Mouse (Mus musculus) skeletal muscle tissue, adult 2 months (tissue): ENCODE measurements at regions not wholly inside any gene's neighbourhood (a gene's known extent, or its start where the extent isn't known, plus 50 kb on each side); places are given as distances from the start of the nearest gene placed in this dataset.

Experiments used
- DNase-seq: peaks from one replicate; pipeline ENCODE4 v3.0.0-alpha.2; 2012; ENCODE audit warnings: low read depth, low spot score

GRCm38 (mm10) chr12:106729686-106730085 lies 719.7 kb downstream of the Vrk1 start:
- DNase-seq, result no peak

DNA sequence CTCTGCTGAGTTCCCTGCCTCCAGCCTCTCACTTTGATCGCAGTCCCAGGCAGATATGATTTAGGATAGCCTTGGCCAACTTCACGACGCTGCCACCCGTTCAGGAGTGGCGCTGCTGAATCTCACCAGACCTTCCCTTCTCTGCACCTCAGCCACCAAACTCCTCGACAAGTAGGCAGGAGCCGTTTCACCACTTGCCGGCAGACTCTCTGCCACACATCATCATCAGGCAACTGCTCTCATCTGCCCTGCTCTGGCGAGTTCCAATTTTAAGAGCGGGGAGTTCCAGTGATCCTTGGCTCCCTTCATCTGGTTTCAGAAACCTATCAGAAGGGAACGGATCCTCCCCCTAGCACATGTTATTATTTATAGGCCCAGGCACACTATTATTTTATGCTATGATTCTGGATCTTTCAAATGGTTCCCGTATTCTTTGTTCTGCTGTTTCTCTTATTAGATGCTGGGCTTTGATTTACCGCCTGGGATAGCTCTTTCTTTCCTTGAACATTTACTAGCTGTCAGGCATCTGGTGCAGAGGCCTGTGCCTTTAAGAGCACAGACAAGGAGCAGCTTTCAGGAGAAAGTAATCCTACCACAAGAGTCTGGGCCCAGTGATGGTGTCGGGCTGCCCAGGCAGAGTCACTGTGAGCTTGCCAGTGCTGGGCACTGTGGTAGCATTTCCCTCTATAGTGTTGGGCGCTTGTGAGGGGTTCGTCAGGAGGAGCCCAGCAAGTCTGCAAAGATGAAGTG lies 722.3 kb downstream of the Vrk1 start:
- DNase-seq, result no peak

- no peak for DNase-seq
Observed at GRCm38 (mm10) chr12:106748765-106749164, 738.7 kb downstream of the Vrk1 start.

GRCm38 (mm10) chr12:106763552-106763951 lies 724.9 kb upstream of the 3110018I06Rik start:
- no peak for DNase-seq

GRCm38 (mm10) chr12:106764516-106764915 lies 723.9 kb upstream of the 3110018I06Rik start:
- DNase-seq, result no peak

DNA sequence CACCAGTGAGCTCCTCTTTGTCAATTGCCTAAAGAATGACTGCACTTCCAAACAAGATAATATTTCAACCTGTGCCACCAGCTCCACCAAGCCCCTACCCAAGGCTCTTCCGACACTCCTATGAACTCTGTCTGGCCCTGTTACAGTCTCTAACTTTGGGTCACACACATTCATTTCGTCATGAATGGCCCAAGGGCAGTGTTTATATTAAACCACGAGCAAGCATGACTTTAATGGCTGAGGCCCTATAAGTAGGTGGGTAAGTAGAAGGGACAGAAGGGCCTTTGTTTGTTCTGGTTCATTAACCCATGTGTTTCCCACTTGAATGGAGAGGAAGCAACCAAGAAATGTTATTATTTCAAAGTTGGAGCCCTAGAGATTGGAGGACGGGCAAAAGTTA lies 714.9 kb upstream of the 3110018I06Rik start:
- no peak for DNase-seq

DNA sequence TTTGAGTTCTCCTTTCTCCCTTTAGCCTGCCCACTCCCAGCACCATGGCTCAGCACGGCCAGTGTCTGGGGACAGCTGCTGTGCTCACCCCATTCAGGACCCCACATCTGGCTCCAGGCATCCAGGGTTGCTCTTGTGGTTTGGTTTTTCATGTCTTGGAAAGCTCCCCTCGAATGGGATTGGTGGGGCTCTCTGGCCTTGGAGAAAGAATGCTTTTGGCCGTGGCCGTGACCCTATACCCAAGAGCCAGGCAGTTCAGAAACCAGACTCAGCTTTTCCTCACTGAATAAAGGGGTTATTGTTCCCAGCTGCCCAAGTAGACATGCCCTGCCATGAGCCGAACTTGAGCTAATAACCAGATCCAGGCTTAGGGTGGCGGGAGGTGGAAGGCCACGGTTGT lies 691.8 kb upstream of the 3110018I06Rik start:
- DNase-seq, result no peak

- no peak for DNase-seq
Observed at GRCm38 (mm10) chr12:106819736-106820135, 668.7 kb upstream of the 3110018I06Rik start.

- DNase-seq, result no peak
Observed at GRCm38 (mm10) chr12:106822311-106822710, 666.1 kb upstream of the 3110018I06Rik start.

DNA sequence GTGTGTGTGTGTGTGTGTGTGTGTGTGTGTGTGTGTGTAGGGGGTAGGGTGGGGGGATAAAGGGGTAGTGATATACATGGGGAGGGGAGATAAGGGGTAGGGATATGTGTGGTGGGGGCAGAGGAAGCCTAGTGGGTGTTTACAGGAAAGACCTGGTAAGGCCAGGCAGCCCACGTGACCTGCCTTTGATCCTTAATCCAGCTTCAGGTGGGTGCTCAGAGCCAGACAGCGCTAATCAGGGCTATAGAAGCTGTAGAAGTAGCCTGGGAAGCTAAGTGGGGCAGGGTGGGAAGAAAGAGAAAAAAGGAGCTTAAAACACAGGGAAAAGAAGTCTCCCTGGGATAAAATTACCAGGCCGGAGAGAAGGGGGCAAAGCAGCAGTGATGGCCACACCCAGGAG lies 659.9 kb upstream of the 3110018I06Rik start:
- DNase-seq, result no peak

DNA sequence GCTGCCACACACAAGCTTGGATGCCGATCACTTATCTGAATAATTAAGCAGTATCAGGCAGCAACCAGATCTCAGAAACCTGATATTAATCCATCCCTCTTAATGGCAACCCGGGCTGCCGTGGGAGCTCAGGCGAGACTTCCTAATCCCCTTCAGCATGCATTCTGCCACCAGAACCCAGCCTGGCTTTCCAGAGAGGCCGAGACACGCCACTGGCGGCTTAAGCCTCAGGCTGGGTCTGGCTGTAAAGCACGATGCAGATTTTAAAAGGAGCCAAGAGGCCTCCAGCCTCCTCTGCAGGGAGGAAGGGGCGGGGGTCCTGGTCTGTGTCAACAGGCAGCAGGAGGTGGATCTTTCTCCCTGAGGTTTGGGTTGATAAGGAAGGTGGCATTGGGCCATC lies 659.1 kb upstream of the 3110018I06Rik start:
- no peak for DNase-seq

GRCm38 (mm10) chr12:106835241-106835640 lies 653.2 kb upstream of the 3110018I06Rik start:
- no peak for DNase-seq

DNA sequence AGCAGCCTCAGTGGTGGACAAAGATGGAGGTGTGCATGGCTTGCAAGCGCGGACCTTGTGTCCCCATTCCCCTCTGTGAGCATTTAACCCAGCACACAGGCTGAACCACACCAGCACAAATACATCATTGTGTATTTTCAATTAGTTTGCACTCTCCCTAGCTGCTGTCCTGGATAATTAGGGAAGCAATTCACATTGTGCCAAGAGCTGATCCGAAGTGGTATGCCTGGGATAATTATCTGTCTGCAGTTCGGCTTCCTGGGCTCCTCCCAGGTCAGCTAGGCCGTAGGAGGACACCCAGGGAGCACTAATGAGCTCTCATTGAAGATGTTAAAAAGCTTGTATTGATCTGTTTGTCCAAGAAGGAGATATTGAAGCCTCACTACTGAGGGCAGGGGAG lies 648.8 kb upstream of the 3110018I06Rik start:
- DNase-seq, result no peak

DNA sequence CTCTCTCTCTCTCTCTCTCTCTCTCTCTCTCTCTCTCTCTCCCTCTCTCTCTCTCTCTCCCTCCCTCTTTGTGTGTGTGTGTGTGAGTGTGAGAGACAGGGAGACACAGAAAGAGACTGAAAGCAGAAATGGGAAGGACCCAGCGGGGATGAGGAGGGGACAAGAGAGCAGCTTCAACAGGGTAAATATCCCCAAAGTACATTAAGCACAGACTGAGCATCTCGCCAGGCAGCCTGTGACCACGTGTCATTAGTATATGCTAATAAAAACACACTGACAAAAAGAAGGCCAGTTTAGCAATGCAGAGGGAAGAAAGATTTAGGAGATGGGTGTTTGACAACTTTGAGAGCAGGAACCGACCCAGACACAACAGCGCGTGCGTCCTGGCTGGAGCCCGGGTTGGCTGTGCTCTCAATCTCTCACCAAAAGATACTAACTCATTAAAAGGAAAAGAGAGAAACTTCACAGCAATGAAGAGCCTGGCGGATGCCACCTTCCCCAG lies 648.2 kb upstream of the 3110018I06Rik start:
- no peak for DNase-seq

DNA sequence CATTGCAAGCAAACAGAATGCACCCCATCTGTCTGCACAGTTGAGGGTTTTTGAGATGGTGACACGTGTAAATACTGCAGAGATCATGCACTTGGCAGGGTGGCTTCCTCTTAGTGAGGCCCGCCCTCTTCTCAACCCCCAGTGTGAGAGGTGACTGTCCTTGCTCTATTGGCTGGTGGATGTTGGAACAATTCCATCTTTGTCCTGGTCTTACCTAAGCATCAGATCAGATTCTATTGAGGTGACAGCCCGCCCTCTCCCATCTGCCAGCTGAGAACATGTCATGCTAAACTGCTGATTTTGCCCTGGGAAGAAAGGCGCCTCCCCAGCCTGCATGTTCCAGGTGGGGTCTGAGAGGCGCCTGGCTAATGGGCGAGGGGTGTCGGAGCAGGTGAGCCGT lies 646.4 kb upstream of the 3110018I06Rik start:
- DNase-seq, result no peak

DNA sequence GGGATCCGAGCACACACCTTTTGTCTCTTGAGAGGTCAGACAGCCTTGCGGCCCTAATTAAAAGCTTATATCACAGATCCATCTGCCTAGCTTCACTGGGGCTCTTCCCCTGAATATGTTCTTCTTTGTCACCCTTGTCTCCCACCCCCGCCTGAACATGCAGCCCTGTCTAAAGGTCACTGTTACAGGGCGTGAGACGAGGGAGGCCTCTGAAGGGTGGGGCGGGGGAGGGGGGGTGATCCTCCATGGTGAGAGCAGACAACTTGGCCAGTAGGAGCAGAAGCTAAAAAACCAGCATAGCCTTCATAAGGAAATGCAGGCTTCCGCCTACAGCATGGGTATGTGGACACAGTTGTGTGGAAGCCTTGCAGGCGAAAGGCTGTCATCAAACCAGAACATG lies 646.0 kb upstream of the 3110018I06Rik start:
- no peak for DNase-seq

DNA sequence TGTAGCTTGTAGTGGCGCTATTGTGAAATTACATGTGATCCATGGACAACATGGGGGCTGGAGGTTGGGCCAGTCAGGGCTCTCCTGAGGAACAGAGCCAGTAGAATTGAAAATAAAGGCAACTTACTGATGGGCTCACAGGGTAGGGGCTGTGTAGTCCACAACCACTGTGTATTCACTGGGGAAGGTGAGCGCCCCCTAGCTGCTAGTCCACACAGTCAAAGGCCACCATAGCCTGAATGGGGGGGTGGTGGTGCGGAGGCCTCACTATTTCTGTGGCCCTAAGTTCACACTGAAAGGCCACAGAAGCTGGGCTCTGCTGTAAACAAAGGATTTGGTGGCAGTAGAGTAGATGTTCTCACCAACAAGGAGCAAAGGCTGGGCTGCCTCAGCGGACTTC lies 636.8 kb upstream of the 3110018I06Rik start:
- no peak for DNase-seq

GRCm38 (mm10) chr12:106852736-106853135 lies 635.7 kb upstream of the 3110018I06Rik start:
- DNase-seq, result no peak

DNA sequence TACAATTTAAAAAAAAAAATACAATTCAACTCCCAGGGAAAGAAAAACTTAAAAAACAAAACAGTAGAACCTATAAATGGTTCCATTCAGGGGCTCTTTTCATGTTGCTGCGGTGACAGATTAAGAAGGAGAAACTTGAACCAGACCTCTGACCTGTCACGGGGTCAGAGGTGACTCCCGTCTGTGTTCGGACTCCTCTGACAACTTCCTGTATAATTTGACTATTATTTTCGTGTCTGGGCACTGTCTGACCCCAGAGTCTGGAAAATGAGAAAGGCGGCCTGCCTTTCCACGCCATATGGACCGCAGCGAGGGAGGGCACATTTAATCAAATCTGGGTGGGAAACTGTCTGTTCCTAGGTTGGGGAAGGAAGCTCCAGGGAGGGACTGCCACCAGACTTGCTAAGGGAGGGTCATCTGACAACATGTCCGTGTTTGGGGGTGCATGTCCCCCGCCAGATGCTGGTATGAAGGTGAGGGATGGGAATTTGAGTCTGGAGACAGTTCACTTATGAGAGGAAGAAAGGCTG lies 634.7 kb upstream of the 3110018I06Rik start:
- DNase-seq, result no peak

- no peak for DNase-seq
Observed at GRCm38 (mm10) chr12:106855520-106855919, 632.9 kb upstream of the 3110018I06Rik start.

- DNase-seq, result no peak
Observed at GRCm38 (mm10) chr12:106861638-106862037, 626.8 kb upstream of the 3110018I06Rik start.

GRCm38 (mm10) chr12:106864076-106864475 lies 624.4 kb upstream of the 3110018I06Rik start:
- no peak for DNase-seq

DNA sequence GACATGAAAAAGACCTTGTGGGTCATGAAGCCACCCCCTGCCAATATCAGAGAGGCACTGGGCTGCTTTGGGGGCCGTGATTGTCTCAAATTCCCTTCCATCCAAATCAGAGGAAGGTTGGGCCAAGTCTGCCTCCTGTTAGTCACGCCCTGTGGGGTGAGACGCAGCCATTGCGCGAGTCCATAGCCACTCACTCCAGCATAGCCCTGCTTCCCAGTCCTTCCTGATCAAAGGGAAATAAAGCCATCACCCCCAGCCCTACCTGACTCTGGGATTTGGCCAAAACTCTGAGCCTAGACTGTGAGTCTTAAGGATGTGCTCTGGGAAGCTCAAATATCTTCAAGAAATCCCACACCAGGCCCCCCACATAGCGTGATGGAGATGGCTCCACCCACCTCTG lies 620.4 kb upstream of the 3110018I06Rik start:
- DNase-seq, result no peak
